Mouse (Mus musculus) hindbrain, embryonic 12.5 days (tissue): Measurements from ENCODE around the gene Rtn2. TPM values are rescaled to one million over a fixed set of nuclear protein-coding genes. Genes with fewer than 3 reads are reported as not detected.
"Not testable (repeated sequence)": the region's sequence is repeated elsewhere in the genome, so short reads cannot be mapped to it uniquely, and the experiment has no call there.

Experiments
- ATAC-seq: fragments of 200-750 bp; cut with Nextera tagmentation; 2 replicates; pipeline ENCODE4 v1.8.0; 2017; ENCODE audit warnings: moderate TSS enrichment; ENCODE audit not compliant: low FRiP score
- H3K27ac ChIP-seq: fragments of 300-500 bp; sonication (generic); 2 replicates; pipeline ENCODE4 v1.5.1; 2016; ENCODE audit warnings: mild to moderate bottlenecking
- H3K27me3 ChIP-seq: fragments of 300-500 bp; sonication (generic); 2 replicates; pipeline ENCODE4 v1.6.1; 2016; ENCODE audit warnings: mild to moderate bottlenecking
- H3K36me3 ChIP-seq: fragments of 300-500 bp; sonication (generic); 2 replicates; pipeline ENCODE4 v1.6.1; 2016; ENCODE audit warnings: mild to moderate bottlenecking
- H3K4me1 ChIP-seq: fragments of 300-500 bp; sonication (generic); 2 replicates; pipeline ENCODE4 v1.6.1; 2016
- H3K4me2 ChIP-seq: fragments of 300-500 bp; sonication (generic); replicated peaks from 2 replicates; pipeline ENCODE4 v1.6.1; 2016; ENCODE audit warnings: mild to moderate bottlenecking
- H3K4me3 ChIP-seq: fragments of 300-500 bp; sonication (generic); 2 replicates; pipeline ENCODE4 v1.5.1; 2016; ENCODE audit warnings: mild to moderate bottlenecking
- H3K9ac ChIP-seq: fragments of 300-500 bp; sonication (generic); 2 replicates; pipeline ENCODE4 v1.6.1; 2016; ENCODE audit warnings: mild to moderate bottlenecking, moderate library complexity
- H3K9me3 ChIP-seq: fragments of 300-500 bp; sonication (generic); replicated peaks from 2 replicates; pipeline ENCODE4 v1.6.1; 2016; ENCODE audit warnings: mild to moderate bottlenecking
- whole genome bisulfite sequencing: fragments of 180-500 bp; shearing (Covaris S2); methylation state at CpG from one replicate; pipeline ENCODE4 v1.1.7; 2016; 5-methylcytosine and 5-hydroxymethylcytosine counted together
- polyA plus RNA-seq: library from polyadenylated mRNA; unstranded; fragments of >200 nt; fragmentation: Nextera tagmentation; extraction: Ambion mirVana; gene quantifications from 2 replicates; pipeline ENCODE4 v1.2.1, GENCODE M21; 2016

Gene Rtn2
- polyA plus RNA-seq, 1 experiment from 2014 or later, result 68.0 TPM

DNA sequence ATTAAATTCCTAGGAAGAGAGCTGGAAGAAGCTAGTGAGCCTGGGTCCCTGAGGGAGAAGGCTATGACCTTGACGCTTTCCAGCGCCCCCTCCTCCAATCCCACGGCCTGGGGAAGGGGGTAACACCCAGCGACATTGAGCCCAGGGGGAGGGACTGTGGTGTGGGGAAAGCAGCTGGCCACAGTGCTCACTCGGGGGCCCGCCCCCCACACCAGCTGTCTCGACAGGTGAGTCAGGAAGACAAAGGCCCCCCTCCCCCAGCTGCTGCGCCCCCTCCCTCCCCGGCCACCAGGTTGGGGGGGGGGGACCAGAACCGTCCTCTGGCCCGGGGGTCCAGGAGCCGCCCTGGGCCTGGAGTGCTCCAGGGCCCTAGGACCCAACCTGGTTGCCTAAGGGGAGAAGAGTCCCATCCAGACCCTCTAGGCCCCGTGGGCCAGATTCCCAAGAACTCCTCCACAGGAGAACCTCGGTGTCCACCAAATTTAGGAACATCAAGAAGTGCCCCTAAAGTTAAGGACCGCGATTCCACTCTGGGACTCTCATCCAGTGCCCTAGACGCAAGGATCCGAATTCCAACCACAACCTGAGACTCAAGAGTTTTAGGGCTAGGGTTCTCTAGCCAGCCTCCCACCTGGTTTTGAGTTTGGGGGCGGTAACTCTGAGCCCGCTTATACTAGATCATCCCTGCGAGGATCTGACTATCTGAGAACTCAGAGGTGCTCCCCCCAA lies 11.8 kb upstream of the Rtn2 start:
- H3K9me3 ChIP-seq, result no peaks in the 10 kb centered on the region
- H3K9ac ChIP-seq, result peak overlapping the region; percentile 94
- peak overlapping the region; percentile 97 for H3K4me3 ChIP-seq
- H3K4me1 ChIP-seq, result peaks cover 28% of the 10 kb centered on the region
- peak overlapping the region; percentile 86 for H3K27ac ChIP-seq
- 0% methylated on average over 15 of the region's 21 CpGs for WGBS
- H3K27me3 ChIP-seq, result peaks cover 5% of the 10 kb centered on the region
- no peak for ATAC-seq
- peak overlapping the region; percentile 92 for H3K4me2 ChIP-seq
- H3K36me3 ChIP-seq, result no peaks in the 10 kb centered on the region

DNA sequence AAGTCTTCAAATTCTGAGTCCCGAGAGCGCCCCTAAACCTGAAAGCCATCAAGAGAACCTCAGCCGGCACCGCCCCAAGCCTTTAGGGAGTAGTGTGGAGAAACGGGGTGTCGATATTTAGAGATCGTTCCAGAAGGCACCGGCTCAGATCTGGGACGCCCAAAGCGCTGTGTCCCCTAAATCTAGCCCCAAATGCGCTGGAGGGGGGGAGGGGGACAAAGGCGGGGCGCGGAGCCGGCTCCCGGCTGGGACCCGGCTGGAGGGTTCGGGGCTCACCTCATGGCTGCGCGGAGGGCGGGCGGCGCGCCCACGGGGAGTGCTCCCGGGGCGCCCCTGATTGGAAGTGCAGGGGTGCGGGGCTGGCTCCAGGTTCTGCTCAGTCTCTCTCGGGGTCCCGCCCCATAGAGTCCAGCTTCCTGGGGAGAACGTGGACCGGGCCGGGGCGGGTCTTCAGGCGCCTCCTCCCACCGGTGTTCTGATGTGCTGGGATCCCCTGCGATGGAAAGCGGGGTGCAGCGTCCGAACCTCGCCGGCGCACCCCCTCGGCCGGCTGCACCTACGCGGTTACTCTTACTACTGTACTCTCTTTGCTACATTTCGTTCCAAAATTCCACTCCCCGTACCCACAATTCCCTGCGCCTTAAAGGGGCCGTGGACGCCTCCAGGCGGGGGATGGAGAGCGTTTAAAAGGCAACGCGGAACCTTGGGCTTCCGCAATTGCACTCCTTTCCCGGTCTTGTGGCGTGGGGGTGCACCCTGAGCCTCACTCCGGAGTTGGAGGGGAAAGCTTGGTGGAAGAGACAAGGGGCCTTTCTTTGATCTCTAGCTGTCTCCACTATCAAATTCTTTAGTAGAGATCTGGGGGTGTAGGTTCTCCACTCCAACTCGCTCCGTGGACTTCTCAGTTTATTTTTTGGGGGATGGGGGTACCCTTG lies 10.9 kb upstream of the Rtn2 start, which contains the start of gene Vasp:
Vasp (minus strand) TSS at position 580 of the 935 bp plus-strand sequence.
- peak; percentile 81 for ATAC-seq
- H3K9me3 ChIP-seq, result no peaks in the 10 kb centered on the region
- H3K27me3 ChIP-seq, result peaks cover 5% of the 10 kb centered on the region
- peak within 1 kb of the TSS; percentile 97 for H3K4me3 ChIP-seq
- H3K4me2 ChIP-seq, result peak within 1 kb of the TSS; percentile 92
- H3K4me1 ChIP-seq, result peaks cover 23% of the 10 kb centered on the region
- WGBS, result under 1% methylated on average over 60 of the region's 62 CpGs
- peak within 1 kb of the TSS; percentile 94 for H3K9ac ChIP-seq
- no peaks in the 10 kb centered on the region for H3K36me3 ChIP-seq
- peak within 1 kb of the TSS; percentile 86 for H3K27ac ChIP-seq

DNA sequence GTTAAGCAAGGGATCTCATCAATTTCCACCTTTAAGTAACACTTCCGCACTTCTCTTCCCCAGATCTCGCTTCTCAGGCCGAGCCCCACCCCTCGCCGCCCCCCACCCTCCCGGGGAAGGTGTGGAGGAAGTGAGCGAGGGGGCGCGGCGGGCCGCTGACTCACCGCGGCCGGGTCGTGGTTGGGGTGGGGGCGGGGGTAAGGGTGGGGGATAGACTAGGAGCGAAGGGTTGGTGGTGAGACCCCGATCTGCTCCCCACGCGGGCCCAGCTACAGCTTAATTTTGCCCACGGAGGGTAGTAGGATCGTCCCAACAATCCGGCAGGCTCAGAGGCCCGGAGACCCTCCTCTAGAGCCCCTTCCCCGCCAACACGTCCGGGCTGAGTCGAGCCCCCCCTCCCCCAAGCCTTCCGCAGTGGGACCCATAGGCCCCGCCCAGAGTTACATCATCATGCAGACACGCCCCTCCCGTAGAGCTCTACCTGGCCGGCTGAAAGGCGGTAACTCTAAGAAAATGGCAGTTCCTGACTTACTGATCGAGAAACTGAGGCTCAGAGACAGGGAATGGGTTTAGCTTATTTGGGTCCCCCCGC lies 10.2 kb upstream of the Rtn2 start:
- H3K36me3 ChIP-seq, result no peaks in the 10 kb centered on the region
- ATAC-seq, result peak; percentile 69
- peak overlapping the region; percentile 94 for H3K9ac ChIP-seq
- peak overlapping the region; percentile 86 for H3K27ac ChIP-seq
- H3K4me3 ChIP-seq, result peak overlapping the region; percentile 97
- no peaks in the 10 kb centered on the region for H3K9me3 ChIP-seq
- WGBS, result under 1% methylated on average over 35 of the region's 36 CpGs
- H3K4me1 ChIP-seq, result peaks cover 23% of the 10 kb centered on the region
- peaks cover 9% of the 10 kb centered on the region for H3K27me3 ChIP-seq
- peak overlapping the region; percentile 92 for H3K4me2 ChIP-seq

DNA sequence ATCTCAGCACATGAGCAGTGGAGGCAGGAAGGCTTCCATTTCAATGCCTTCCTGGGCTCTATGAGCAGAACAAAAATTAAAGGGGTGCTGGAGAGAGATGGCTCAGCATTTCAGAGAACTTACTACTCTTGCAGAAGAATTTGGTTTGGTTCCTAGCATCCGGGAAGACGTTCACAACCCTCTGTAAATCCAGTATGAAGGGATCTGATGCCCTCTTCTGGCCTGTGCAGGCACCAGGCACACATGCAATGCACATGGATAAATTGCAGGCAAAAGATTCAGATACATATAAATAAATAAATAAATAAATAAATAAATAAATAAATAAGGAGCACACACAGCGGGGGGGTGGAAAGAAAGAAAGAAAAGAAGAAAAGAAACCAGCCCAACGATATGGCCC lies 6.2 kb upstream of the Rtn2 start:
- Histone ChIP-seq H3K9me3 (no peaks in the 10 kb centered on the region), H3K36me3 (no peaks in the 10 kb centered on the region), H3K4me3 (no peak overlapping the region), H3K27ac (no peak overlapping the region), H3K4me1 (peaks cover 4% of the 10 kb centered on the region), H3K27me3 (peaks cover 49% of the 10 kb centered on the region), H3K4me2 (no peak overlapping the region), H3K9ac (no peak overlapping the region)
- ATAC-seq, result no peak
- WGBS, result 60% methylated on average over 4 of the region's 4 CpGs

DNA sequence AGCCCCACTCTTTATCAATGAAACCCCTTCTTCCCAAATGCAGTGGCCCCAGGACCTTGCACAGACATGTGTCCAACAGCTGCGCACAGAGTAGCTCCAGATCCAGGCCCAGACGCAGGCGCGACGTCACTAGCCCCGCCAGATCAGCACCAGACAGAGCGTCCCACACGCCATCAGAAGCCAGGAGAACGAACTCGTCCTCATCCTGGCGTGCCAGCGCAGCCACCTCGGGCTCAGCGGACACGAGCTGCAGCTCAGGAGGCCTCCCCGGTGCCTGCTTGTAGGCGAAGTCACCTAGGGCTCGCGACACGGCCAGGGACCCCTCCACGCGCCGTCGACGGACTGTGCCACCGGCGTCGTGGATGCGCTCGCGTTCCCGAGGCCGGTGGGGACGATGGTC lies 3.4 kb upstream of the Rtn2 start:
- WGBS, result 2% methylated on average over 34 of the region's 34 CpGs
- Histone ChIP-seq H3K27ac (no peak overlapping the region), H3K9me3 (no peaks in the 10 kb centered on the region), H3K27me3 (peaks cover 56% of the 10 kb centered on the region), H3K4me1 (peaks cover 14% of the 10 kb centered on the region), H3K36me3 (no peaks in the 10 kb centered on the region), H3K4me2 (peak overlapping the region; percentile 49), H3K4me3 (peak overlapping the region; percentile 31), H3K9ac (no peak overlapping the region)
- no peak for ATAC-seq

DNA sequence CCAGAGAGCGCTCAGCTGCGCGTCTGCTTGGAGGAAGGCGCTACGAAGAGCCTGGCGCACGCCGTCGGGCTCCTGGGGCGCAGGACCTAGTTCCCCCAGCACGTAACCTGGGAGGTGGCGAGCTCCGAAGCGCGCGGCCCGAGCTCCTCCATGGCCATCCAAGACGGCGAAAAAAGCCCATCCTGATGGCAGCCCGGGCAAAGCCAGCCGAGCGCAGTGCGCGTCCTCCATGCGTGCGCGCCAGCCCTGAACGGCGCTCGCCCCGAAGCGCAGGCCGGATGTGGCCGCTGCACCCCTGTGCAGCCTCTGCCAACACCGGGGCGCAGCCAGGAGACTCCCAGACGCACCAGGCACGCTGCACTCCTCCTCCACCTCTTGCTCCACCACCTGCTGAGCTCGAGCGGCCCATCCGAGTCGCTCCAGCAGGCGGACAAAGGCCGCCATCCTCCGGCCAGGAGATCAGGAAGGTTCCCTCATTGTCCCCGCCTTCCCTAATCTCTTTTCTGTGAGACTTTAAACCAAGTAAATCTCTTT lies 2.8 kb upstream of the Rtn2 start, which contains the start of gene Ppm1n:
Ppm1n (minus strand) TSS at position 484 of the 534 bp plus-strand sequence.
- Histone ChIP-seq H3K9ac (peak within 1 kb of the TSS; percentile 27; the same call in 1 of the 2 replicates), H3K4me3 (peak within 1 kb of the TSS; percentile 31), H3K36me3 (no peaks in the 10 kb centered on the region), H3K4me1 (peaks cover 16% of the 10 kb centered on the region), H3K27me3 (peaks cover 56% of the 10 kb centered on the region), H3K27ac (no peak within 1 kb of the TSS), H3K4me2 (peak within 1 kb of the TSS; percentile 49), H3K9me3 (no peaks in the 10 kb centered on the region)
- no peak for ATAC-seq
- 1% methylated on average over 46 of the region's 46 CpGs for WGBS

DNA sequence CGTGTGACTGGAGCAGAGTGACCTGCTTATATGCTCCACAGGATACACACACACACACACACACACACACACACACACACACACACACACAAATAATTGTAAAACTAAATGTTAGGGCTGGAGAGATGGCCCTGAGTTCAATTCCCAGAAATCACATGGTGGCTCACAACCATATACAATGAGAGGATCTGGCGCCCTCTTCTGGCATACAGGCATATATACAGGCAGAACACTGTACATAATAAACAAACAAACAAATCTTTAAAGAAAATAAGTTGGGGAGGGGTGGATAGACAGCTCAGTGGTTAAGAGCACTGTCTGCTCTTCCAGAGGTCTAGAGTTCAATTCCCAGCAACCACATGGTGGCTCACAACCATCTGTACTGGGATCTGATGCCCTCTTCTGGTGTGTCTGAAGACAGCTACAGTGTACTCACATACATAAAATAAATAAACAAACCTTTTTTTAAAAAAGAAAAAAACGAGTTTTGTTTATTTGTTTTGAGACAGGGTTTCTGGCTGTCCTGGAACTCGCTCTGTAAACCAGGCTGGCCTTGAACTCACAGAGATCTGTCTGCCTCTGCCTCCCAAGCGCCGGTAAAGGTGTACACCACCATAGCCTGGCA lies 632 bp upstream of the Rtn2 start:
- peak overlapping the region; percentile 79 for H3K4me2 ChIP-seq
- H3K27me3 ChIP-seq, result peaks cover 51% of the 10 kb centered on the region
- WGBS, result 40% methylated on average over 6 of the region's 6 CpGs

DNA sequence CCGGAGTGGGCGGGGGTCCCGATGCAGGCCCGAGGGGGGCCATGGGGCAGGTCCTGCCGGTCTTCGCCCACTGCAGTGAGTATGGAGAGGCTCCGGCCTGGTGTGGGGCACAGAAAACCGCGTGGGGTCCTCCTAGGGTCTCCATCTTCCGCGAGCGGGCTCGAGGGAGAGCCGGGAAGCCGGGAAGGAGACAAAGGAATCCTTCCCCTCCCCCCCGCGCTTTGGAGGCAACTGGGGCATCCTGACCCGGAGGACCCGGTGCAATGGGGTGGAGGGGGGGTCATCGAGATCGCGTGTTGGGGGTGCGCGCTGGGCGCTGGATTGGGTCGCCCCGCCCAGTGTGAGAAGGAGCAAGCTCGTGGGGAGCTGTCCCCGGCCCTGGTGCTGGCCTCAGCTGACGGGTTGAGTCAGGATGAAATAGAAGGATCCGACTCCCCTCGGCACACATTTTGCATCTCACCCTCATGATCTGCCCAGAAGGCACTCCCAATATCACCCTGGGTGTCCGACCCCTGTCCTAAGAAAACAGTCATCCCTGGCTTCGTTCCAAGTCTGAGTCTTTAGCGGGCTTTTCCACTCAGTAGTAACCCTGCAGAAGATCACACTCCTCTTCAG lies 474 bp downstream of the Rtn2 start:
- Histone ChIP-seq H3K36me3 (peaks cover 19% of the 10 kb centered on the region), H3K27me3 (peaks cover 40% of the 10 kb centered on the region), H3K9me3 (no peaks in the 10 kb centered on the region), H3K4me2 (peak overlapping the region; percentile 79), H3K4me3 (peak overlapping the region; percentile 78), H3K4me1 (peaks cover 16% of the 10 kb centered on the region), H3K27ac (peak overlapping the region; percentile 89), H3K9ac (peak overlapping the region; percentile 91)
- peak; percentile 82 for ATAC-seq
- under 1% methylated on average over 35 of the region's 35 CpGs for WGBS

More for the DNA sequence above, 632 bp upstream of the Rtn2 start:
- H3K4me1 ChIP-seq, result peaks cover 16% of the 10 kb centered on the region
- ATAC-seq, result peak; percentile 4; the same call in 1 of the 2 replicates
- not testable (repeated sequence) for H3K9me3 ChIP-seq, H3K27ac ChIP-seq, H3K9ac ChIP-seq, H3K36me3 ChIP-seq
- peak overlapping the region; percentile 78 for H3K4me3 ChIP-seq

DNA sequence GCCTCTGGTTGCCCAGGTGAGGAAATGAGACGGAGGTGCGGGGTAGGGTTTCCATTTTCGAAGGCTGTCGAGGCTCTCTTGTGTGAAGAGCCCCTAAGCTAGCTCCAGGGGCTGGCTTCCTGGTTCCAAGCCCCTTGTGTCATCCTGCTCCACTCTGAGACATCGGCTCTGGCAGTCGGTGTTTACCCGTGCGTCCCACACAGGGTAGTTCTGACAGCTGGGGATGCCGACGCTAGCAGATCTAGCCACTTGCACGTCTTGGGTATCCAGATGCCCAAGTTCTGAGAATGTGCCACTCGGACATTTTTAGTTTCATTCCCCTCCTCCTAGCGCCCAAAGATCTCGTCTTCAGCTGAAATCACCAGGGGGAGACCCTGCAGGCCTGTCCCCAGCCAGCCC lies 981 bp downstream of the Rtn2 start:
- 35% methylated on average over 14 of the region's 14 CpGs for WGBS
- peak overlapping the region; percentile 89 for H3K27ac ChIP-seq
- ATAC-seq, result peak; percentile 16

DNA sequence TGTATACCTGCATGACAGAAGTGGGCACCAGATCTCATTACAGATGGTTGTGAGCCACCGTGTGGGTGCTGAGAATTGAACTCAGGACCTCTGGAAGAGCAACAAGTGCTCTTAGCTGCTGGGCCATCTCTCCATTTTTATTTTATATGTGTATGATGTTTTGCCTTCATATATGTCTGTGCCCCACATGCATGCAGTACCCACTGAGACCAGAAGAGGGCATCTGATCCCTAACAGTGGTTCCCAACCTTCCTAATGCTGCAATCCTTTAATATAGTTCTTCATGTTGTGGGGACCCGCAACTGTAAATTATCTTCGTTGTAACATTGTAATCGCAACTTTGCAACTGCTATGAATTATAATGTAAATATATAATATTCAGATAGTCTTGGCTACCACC lies 2.3 kb downstream of the Rtn2 start:
- Histone ChIP-seq H3K9me3 (no peaks in the 10 kb centered on the region), H3K9ac (no peak overlapping the region), H3K4me2 (no peak overlapping the region), H3K4me1 (peaks cover 13% of the 10 kb centered on the region), H3K27me3 (peaks cover 21% of the 10 kb centered on the region), H3K27ac (no peak overlapping the region), H3K4me3 (no peak overlapping the region), H3K36me3 (peaks cover 29% of the 10 kb centered on the region)
- no peak for ATAC-seq
- WGBS, result 29% methylated on average over 4 of the region's 4 CpGs

More for the DNA sequence above, 981 bp downstream of the Rtn2 start:
- peak overlapping the region; percentile 78 for H3K4me3 ChIP-seq
- no peaks in the 10 kb centered on the region for H3K9me3 ChIP-seq
- H3K4me2 ChIP-seq, result peak overlapping the region; percentile 79
- H3K36me3 ChIP-seq, result peaks cover 23% of the 10 kb centered on the region
- H3K27me3 ChIP-seq, result peaks cover 35% of the 10 kb centered on the region
- peaks cover 16% of the 10 kb centered on the region for H3K4me1 ChIP-seq
- H3K9ac ChIP-seq, result peak overlapping the region; percentile 91

DNA sequence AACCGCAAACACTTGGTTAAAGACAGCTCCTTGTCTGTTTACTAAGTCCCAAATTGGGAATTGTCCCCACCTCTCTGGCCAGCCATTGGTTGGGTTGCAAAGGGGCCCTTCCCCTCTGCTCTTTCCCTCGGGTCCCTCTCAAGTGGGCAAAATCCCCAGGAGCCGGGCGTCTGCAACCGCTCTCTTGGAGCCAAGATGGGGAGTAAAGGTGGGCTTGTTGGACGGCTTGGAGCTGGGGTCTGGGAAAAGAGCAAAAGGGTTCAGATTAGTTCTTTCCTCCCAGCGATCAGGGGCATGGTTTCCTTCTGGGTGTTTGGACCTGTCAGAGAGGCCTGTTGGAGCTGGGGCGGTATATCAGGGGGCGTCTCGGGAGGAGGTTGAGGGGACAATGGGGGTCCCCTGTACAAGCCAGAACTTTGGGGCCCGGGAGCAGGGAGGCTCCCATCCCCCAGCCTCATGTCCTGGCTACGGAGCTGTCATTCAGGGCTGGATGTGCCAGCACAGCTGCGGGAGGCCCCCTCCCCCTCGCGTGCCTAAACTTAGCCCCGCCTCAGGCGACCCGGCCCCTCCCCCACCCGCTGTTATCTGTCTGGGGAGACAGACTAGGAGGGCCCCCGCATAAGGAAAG lies 8.7 kb downstream of the Rtn2 start:
- H3K4me3 ChIP-seq, result peak overlapping the region; percentile 19
- H3K36me3 ChIP-seq, result peaks cover 42% of the 10 kb centered on the region
- ATAC-seq, result peak; percentile 47
- 2% methylated on average over 20 of the region's 20 CpGs for WGBS
- peaks cover 15% of the 10 kb centered on the region for H3K4me1 ChIP-seq
- H3K9ac ChIP-seq, result peak overlapping the region; percentile 38; the same call in 1 of the 2 replicates
- H3K4me2 ChIP-seq, result peak overlapping the region; percentile 54
- peak overlapping the region; percentile 64 for H3K27ac ChIP-seq
- H3K9me3 ChIP-seq, result no peaks in the 10 kb centered on the region
- no peaks in the 10 kb centered on the region for H3K27me3 ChIP-seq
